ENCODE assay signal across 22 mouse cellular contexts in genomic region chr4:48543071-48543865, GRCm38 (mm10). TPM values are rescaled to one million over a fixed set of nuclear protein-coding genes. Genes with fewer than 3 reads are reported as not detected.
DNase-seq lines count a peak whose midpoint lies in the region; ATAC-seq and TF ChIP-seq lines count a peak whose summit lies in the region.
"Had no signal": no experiment of that assay in that cellular context is flagged by ENCODE, and none has a peak within 500 bp of the region (broad histone marks: within the 10 kb centered on the region; RNA-seq: fewer than 3 reads in every experiment).

No protein-coding gene starts in this region.

- no peaks in the 10 kb centered on the region for H3K27me3 ChIP-seq in hindbrain, embryonic 10.5 days (ENCODE audit: insufficient read depth, poor library complexity, severe bottlenecking)
- H3K27me3 ChIP-seq in hindbrain, embryonic 14.5 days (ENCODE audit: control insufficient read depth, insufficient read depth, low read length), result no peaks in the 10 kb centered on the region
- H3K27me3 ChIP-seq in E14TG2a.4 (ENCODE audit: insufficient read depth, low read length), result no peaks in the 10 kb centered on the region
- no peaks in the 10 kb centered on the region for H3K27me3 ChIP-seq in ES-Bruce4 (ENCODE audit: control insufficient read depth, insufficient read depth, low read length, poor library complexity, severe bottlenecking)
- no peaks in the 10 kb centered on the region for H3K27me3 ChIP-seq in midbrain, embryonic 12.5 days
- H3K27me3 ChIP-seq: hindbrain, embryonic 15.5 days; stomach, embryonic 15.5 days had no signal

- no peak for DNase-seq in hindbrain, embryonic 10.5 days (ENCODE audit: low spot score)
- no peak for DNase-seq in hindbrain, embryonic 14.5 days (ENCODE audit: low spot score)
- DNase-seq in right cerebral cortex, postnatal 36 days (ENCODE audit: low spot score in 2 of 2), result no peak
- no peak for DNase-seq in layer of hippocampus, postnatal 14 days (ENCODE audit: low spot score in 2 of 2)
- DNase-seq: cerebellum, adult 8-10 months; kidney, postnatal 36 days; layer of hippocampus, adult 9-11 months; lung, adult 18-20 months; lung, postnatal 36 days; thymus, adult 2 months had no signal

- H3K4me3 ChIP-seq in hindbrain, embryonic 10.5 days, result no peak overlapping the region
- no peak overlapping the region for H3K4me3 ChIP-seq in hindbrain, embryonic 14.5 days (replicated peaks; ENCODE audit: low read length)
- H3K4me3 ChIP-seq in E14TG2a.4 (replicated peaks; ENCODE audit: low read length) (peak overlapping the region; percentile 87), ES-Bruce4 (ENCODE audit: low read depth, low read length) (no peak overlapping the region)
- H3K4me3 ChIP-seq in midbrain, embryonic 12.5 days, result no peak overlapping the region
- H3K4me3 ChIP-seq: erythroblast, embryonic 14.5 days; hindbrain, embryonic 15.5 days; stomach, embryonic 15.5 days had no signal

- H3K36me3 ChIP-seq in hindbrain, embryonic 10.5 days, result no peaks in the 10 kb centered on the region
- H3K36me3 ChIP-seq in hindbrain, embryonic 14.5 days (replicated peaks; ENCODE audit: control insufficient read depth, insufficient read depth), result no peaks in the 10 kb centered on the region
- H3K36me3 ChIP-seq in E14TG2a.4 (ENCODE audit: insufficient read depth, low read length) (peaks cover 15% of the 10 kb centered on the region), ES-Bruce4 (ENCODE audit: control insufficient read depth, insufficient read depth, low read length, poor library complexity, severe bottlenecking) (no peaks in the 10 kb centered on the region)
- no peaks in the 10 kb centered on the region for H3K36me3 ChIP-seq in midbrain, embryonic 12.5 days
- H3K36me3 ChIP-seq: hindbrain, embryonic 15.5 days; stomach, embryonic 15.5 days had no signal

- H3K4me1 ChIP-seq in hindbrain, embryonic 10.5 days (replicated peaks), result peaks cover 80% of the 10 kb centered on the region
- peaks cover 60% of the 10 kb centered on the region for H3K4me1 ChIP-seq in hindbrain, embryonic 14.5 days (replicated peaks; ENCODE audit: control insufficient read depth, insufficient read depth, low read length)
- H3K4me1 ChIP-seq in E14TG2a.4 (replicated peaks; ENCODE audit: low read depth, low read length) (peaks cover 88% of the 10 kb centered on the region), ES-Bruce4 (ENCODE audit: control insufficient read depth, insufficient read depth, low read length) (peaks cover 16% of the 10 kb centered on the region)
- H3K4me1 ChIP-seq in midbrain, embryonic 12.5 days, result peaks cover 77% of the 10 kb centered on the region

- TF ChIP-seq POLR2A in ES-Bruce4 (IDR thresholded peaks at IDR 0.05; ENCODE audit: insufficient read depth, low read length), result no peak

- 0 out of 2 replicates have a peak overlapping the region, but pooled peaks have one; percentile 2 for H3K27ac ChIP-seq in hindbrain, embryonic 10.5 days
- no peak overlapping the region for H3K27ac ChIP-seq in hindbrain, embryonic 14.5 days
- peak overlapping the region; percentile 1; the same call in 1 of the 2 replicates for H3K27ac ChIP-seq in ES-Bruce4 (ENCODE audit: insufficient read depth, low read length)
- H3K27ac ChIP-seq in midbrain, embryonic 12.5 days (replicated peaks), result no peak overlapping the region
- H3K27ac ChIP-seq: hindbrain, embryonic 15.5 days; stomach, embryonic 15.5 days had no signal

- no peak for ATAC-seq in hindbrain, embryonic 14.5 days (ENCODE audit: low FRiP score)
- no peak for ATAC-seq in midbrain, embryonic 12.5 days (ENCODE audit: low FRiP score, low read depth)
- ATAC-seq in granulocyte monocyte progenitor cell, adult 5-6 weeks (replicated peaks; ENCODE audit: poor library complexity, severe bottlenecking), result no peak
- ATAC-seq: intestine, embryonic 16.5 days had no signal

- TF ChIP-seq EP300 in ES-Bruce4 (IDR thresholded peaks at IDR 0.05; ENCODE audit: insufficient read depth, low read depth, low read length), result no peak

- H3K4me2 ChIP-seq in hindbrain, embryonic 14.5 days (replicated peaks), result no peak overlapping the region
- H3K4me2 ChIP-seq in midbrain, embryonic 12.5 days (replicated peaks), result peak overlapping the region; percentile 73; the same call in 1 of the 2 replicates
- H3K4me2 ChIP-seq: liver, embryonic 11.5 days had no signal

- no peaks in the 10 kb centered on the region for H3K9me3 ChIP-seq in hindbrain, embryonic 10.5 days
- H3K9me3 ChIP-seq in hindbrain, embryonic 14.5 days (ENCODE audit: control insufficient read depth, low read length), result no peaks in the 10 kb centered on the region
- H3K9me3 ChIP-seq in E14TG2a.4 (ENCODE audit: low read length) (no peaks in the 10 kb centered on the region), ES-Bruce4 (replicated peaks; ENCODE audit: control insufficient read depth, insufficient read depth, low read length, poor library complexity, severe bottlenecking) (no peaks in the 10 kb centered on the region)
- H3K9me3 ChIP-seq in midbrain, embryonic 12.5 days, result no peaks in the 10 kb centered on the region
- H3K9me3 ChIP-seq: hindbrain, embryonic 15.5 days; stomach, embryonic 15.5 days had no signal

- no peak overlapping the region for H3K9ac ChIP-seq in hindbrain, embryonic 14.5 days
- no peak overlapping the region for H3K9ac ChIP-seq in ES-Bruce4 (ENCODE audit: low read depth, poor library complexity, severe bottlenecking)
- H3K9ac ChIP-seq in midbrain, embryonic 12.5 days (replicated peaks), result no peak overlapping the region; the same call in 1 of the 2 replicates
- H3K9ac ChIP-seq: hindbrain, embryonic 15.5 days; stomach, embryonic 15.5 days had no signal

- no peak for TF ChIP-seq CTCF in E14TG2a.4 (conservative IDR thresholded peaks at IDR 0.05; ENCODE audit: low read length)
- no peak for TF ChIP-seq CTCF in ES-Bruce4 (IDR thresholded peaks at IDR 0.05; ENCODE audit: low read depth, low read length)

- 71% methylated on average over 6 of the region's 6 CpGs for WGBS in hindbrain, embryonic 10.5 days
- WGBS in hindbrain, embryonic 14.5 days, result 66% methylated on average over 6 of the region's 6 CpGs
- 64% methylated on average over 6 of the region's 6 CpGs for WGBS in midbrain, embryonic 12.5 days

RNA-seq across cellular contexts. Expression of gene Msantd3, which starts 3.5 kb away (rescaled TPM):
- polyA plus RNA-seq in hindbrain, embryonic 10.5 days (2016; fragmentation: Nextera tagmentation; extraction: Ambion mirVana), result 59.6 and 63.2 TPM in 2 replicates
- 23.3 and 26.6 TPM in 2 replicates for polyA plus RNA-seq in hindbrain, embryonic 14.5 days (2014; fragmentation: Nextera tagmentation; extraction: Ambion mirVana)
- 29.2 and 34.9 TPM in 2 replicates for polyA plus RNA-seq in ES-Bruce4 (2011; ENCODE audit: insufficient read depth, insufficient read length, low read depth, missing spikeins)
- 65.5 and 68.0 TPM in 2 replicates for polyA plus RNA-seq in midbrain, embryonic 12.5 days (2016; fragmentation: Nextera tagmentation; extraction: Ambion mirVana)
- total RNA-seq in granulocyte monocyte progenitor cell, adult 5-6 weeks (2014; fragmentation: Nextera tagmentation), result 31.8 and 77.2 TPM in 2 replicates
- total RNA-seq in granulocyte monocyte progenitor cell, adult 5-6 weeks (2017), result 62.6 and 71.2 TPM in 2 replicates
- 10 to 100 TPM; 30.6 to 32.7 TPM for total RNA-seq in layer of hippocampus, postnatal 14 days (2021)
- total RNA-seq: MEL had no signal
- polyA plus RNA-seq: erythroblast, embryonic 14.5 days had no signal

RNA-seq across cellular contexts. Expression of gene Tmeff1, which starts 41.7 kb away (rescaled TPM):
- 118 and 175 TPM in 2 replicates for polyA plus RNA-seq in hindbrain, embryonic 10.5 days (2016; fragmentation: Nextera tagmentation; extraction: Ambion mirVana)
- 333 and 365 TPM in 2 replicates for polyA plus RNA-seq in hindbrain, embryonic 14.5 days (2014; fragmentation: Nextera tagmentation; extraction: Ambion mirVana)
- polyA plus RNA-seq in ES-Bruce4 (2011; ENCODE audit: insufficient read depth, insufficient read length, low read depth, missing spikeins), result 158 and 167 TPM in 2 replicates
- polyA plus RNA-seq in midbrain, embryonic 12.5 days (2016; fragmentation: Nextera tagmentation; extraction: Ambion mirVana), result 268 and 311 TPM in 2 replicates
- total RNA-seq in granulocyte monocyte progenitor cell, adult 5-6 weeks (2014; fragmentation: Nextera tagmentation), result not detected in 2 replicates
- 1.3 and 1.9 TPM in 2 replicates for total RNA-seq in granulocyte monocyte progenitor cell, adult 5-6 weeks (2017)
- 100 to 1,000 TPM; 138 to 147 TPM for total RNA-seq in layer of hippocampus, postnatal 14 days (2021)
- total RNA-seq: common myeloid progenitor, adult 5-6 weeks; megakaryocyte-erythroid progenitor cell, adult 5-6 weeks; MEL had no signal

Comparison
In these comparisons a context has a peak if more than half of its experiments do, and no peak if none do; other contexts are left out.
1. H3K27ac ChIP-seq: peak in hindbrain, embryonic 10.5 days (single experiment) and ES-Bruce4 (single experiment); none in hindbrain, embryonic 14.5 days (single experiment) and midbrain, embryonic 12.5 days (single experiment).